Mouse (Mus musculus) urinary bladder, postnatal 14 days (tissue): ENCODE results near the gene Il1rapl2.
"Not testable (repeated sequence)": the region's sequence is repeated elsewhere in the genome, so short reads cannot be mapped to it uniquely, and the experiment has no call there.

Experiments used
- DNase-seq: peaks from one replicate; pipeline ENCODE4 v3.0.0; 2021; ENCODE audit warnings: low spot score

Gene Il1rapl2

DNA sequence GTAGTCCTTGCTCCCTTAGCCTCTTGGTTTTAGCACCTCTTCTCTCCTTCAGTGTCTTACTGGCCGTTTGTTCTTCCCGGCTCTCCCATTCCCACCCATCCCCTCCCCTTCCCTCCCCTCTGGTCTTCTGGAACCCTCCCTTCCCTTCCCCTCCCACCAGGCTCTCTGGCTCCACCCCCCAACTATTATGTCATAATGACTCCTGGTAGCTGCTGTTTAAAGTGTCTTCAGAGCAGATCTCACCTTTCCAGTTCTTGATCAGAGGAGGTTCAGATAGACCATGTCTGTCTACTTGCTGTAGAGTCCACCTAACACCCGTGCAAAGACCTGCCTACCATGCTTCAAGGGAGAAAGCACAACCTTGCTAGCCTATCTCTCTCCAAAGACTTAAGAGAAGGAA is 639.1 kb downstream of the Il1rapl2 start, which contains the start of gene Tex13a:
Gene Tex13a, minus strand, starts transcription at position 101 of the 400 bp plus-strand sequence.
- no peak for DNase-seq

GRCm38 (mm10) chrX:138234626-138235025 is 664.2 kb downstream of the Il1rapl2 start:
- DNase-seq = no peak

GRCm38 (mm10) chrX:138348736-138349135 is 778.3 kb downstream of the Il1rapl2 start:
- DNase-seq = not testable (repeated sequence)

- no peak for DNase-seq
Observed at GRCm38 (mm10) chrX:138433794-138434193, 863.4 kb downstream of the Il1rapl2 start.

GRCm38 (mm10) chrX:138437939-138438338 is 867.5 kb downstream of the Il1rapl2 start:
- DNase-seq = peak; percentile 4

DNA sequence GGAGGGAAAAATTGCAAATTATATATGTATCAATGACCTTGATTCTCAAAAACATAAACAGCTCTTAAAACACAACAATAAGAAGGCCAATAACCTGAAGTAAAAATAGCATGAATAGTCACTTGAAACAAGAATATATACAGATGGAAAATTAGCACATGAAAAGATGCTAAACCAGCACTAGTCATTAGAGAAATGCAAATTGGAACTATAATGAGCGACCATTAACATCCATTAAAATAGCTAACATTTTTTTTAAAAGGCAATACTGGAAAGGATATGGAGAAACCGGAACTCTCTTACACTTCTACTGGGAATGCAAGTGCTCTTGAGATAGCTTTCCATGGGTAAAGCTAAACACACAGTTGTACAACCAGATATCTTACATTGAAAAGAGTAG is 879.4 kb downstream of the Il1rapl2 start:
- DNase-seq = no peak

GRCm38 (mm10) chrX:138478488-138478887 is 908.1 kb downstream of the Il1rapl2 start:
- DNase-seq = no peak

- no peak for DNase-seq
Observed at GRCm38 (mm10) chrX:138500510-138500909, 930.1 kb downstream of the Il1rapl2 start.

DNA sequence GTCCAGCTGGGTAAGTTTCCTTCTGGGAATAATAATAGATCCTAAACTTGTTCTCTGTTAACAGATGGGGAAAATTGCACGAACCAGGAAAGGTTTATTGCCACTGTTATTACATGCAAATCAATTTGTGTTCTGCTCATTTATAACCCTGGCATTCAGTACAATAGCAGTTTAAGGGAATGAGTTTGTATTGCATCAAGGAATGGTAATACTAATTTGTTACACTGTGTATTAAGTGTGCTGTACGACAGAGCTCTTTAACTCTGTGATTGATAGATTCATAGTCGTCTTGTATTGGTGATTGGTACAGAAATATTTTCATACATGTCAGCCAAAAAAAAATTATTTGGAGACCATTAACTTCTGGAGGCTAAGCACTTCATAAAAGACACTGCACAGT is 934.6 kb downstream of the Il1rapl2 start:
- no peak for DNase-seq

GRCm38 (mm10) chrX:138620106-138620505 is 1049.7 kb downstream of the Il1rapl2 start:
- DNase-seq = no peak

DNA sequence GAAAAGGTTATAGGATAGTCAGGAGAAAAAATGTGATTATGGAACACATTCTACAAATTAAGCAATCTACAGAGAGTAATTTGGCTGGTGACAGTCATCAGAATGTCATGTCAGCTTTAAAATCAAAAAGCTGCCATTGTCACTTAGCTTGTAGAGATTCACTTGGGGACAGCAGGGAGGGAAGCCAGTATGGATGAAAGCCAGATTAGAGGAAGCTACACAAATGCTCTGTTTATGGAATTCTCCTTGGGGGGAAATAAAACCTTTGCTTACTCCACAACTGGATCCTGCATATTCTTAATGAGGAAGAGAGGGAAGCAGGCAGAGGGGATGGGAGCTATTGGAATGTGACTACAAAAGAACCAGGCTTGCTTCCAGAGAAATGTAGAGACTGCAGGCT is 1054.9 kb downstream of the Il1rapl2 start:
- DNase-seq = no peak

- no peak for DNase-seq
Observed at GRCm38 (mm10) chrX:138722372-138722771, 1152.0 kb downstream of the Il1rapl2 start.

DNA sequence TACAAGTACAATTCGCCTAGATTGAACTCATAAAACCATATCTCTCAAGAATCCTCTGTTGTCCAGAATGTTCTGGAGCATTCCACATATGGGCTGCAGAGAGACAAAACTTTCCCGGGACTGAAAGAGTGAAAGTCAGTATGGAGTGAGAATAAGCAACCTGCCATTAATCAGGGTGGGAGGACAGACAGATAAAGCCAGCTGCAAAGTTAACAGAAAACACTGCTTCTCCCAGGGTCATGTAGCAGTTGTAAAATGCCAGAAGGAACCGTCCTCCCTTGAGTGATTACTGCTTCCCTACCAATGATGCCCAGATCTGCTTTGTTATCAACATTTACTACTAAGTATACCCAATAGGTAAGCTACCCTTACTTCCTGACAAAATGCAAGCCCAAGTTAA is 1230.5 kb downstream of the Il1rapl2 start:
- no peak for DNase-seq

GRCm38 (mm10) chrX:138831876-138832275 is 1261.5 kb downstream of the Il1rapl2 start:
- DNase-seq = no peak

GRCm38 (mm10) chrX:138833894-138834293 is 1263.5 kb downstream of the Il1rapl2 start:
- no peak for DNase-seq

DNA sequence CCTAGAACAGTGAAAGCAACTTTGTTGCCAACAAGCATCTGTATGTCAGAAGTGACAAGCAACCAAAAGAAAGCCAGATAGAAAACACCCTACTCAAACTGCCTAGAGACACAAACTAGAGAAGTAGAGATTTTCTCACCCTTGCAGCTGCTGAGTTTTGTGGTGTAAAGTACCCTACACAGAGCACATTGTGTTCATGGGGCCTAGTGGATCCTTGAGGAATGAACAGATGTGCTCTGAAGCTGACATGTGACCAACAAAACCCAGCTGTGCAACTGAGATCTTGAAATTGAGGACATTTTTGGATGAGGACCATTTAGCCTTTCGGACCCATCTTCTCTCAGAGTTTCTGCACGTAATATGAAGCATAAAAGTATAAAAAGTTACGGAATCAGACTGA is 1268.0 kb downstream of the Il1rapl2 start:
- DNase-seq = no peak
